Comparison of ENCODE assay signal across 23 mouse cellular contexts in genomic region chr8:95611769-95612168, GRCm38 (mm10). TPM values are rescaled to one million over a fixed set of nuclear protein-coding genes. Genes with fewer than 3 reads are reported as not detected.
DNase-seq lines count a peak whose midpoint lies in the region; ATAC-seq and TF ChIP-seq lines count a peak whose summit lies in the region.
"Had no signal": no experiment of that assay in that cellular context is flagged by ENCODE, and none has a peak within 500 bp of the region (broad histone marks: within the 10 kb centered on the region; RNA-seq: fewer than 3 reads in every experiment).

No protein-coding gene starts in this region.

- no peak for DNase-seq in heart, postnatal 25 days (ENCODE audit: low spot score)
- no peak for DNase-seq in limb, embryonic 14.5 days (ENCODE audit: low spot score)
- DNase-seq in thymus, adult 18-20 months: no peak
- DNase-seq: cerebellum, adult 9-10 months; kidney, adult 11 months; kidney, postnatal 4 days; liver; liver, postnatal 0 days; lung, postnatal 14 days; spleen, adult 18-20 months had no signal

- no peak for TF ChIP-seq POLR2A in limb, embryonic 14.5 days (IDR thresholded peaks at IDR 0.05; ENCODE audit: borderline replicate concordance, extremely low read depth, insufficient read depth, insufficient read length)

- 65% methylated on average over 5 of the region's 5 CpGs for WGBS in heart, embryonic 14.5 days
- WGBS in embryonic facial prominence, embryonic 13.5 days: 63% methylated on average over 5 of the region's 5 CpGs
- WGBS in limb, embryonic 14.5 days: 67% methylated on average over 5 of the region's 5 CpGs

- intact Hi-C loops in heart, postnatal 25 days (cut with DNase I): no loop called here

- H3K27me3 ChIP-seq in heart, embryonic 14.5 days (ENCODE audit: control insufficient read depth, insufficient read depth, low read length): no peaks in the 10 kb centered on the region
- peaks cover 60% of the 10 kb centered on the region for H3K27me3 ChIP-seq in megakaryocyte, embryonic 14.5 days (replicated peaks)
- H3K27me3 ChIP-seq in embryonic facial prominence, embryonic 13.5 days: peaks cover 20% of the 10 kb centered on the region
- 0 out of 2 replicates have a peak, but pooled peaks cover 4% of the 10 kb centered on the region for H3K27me3 ChIP-seq in limb, embryonic 14.5 days (ENCODE audit: control insufficient read depth, insufficient read depth, low read length)

- ATAC-seq in heart, embryonic 14.5 days (ENCODE audit: insufficient number of reproducible peaks, insufficient read depth, low FRiP score, low read depth): no peak
- no peak for ATAC-seq in megakaryocyte, adult 5-6 weeks (ENCODE audit: poor library complexity, severe bottlenecking)
- ATAC-seq in embryonic facial prominence, embryonic 13.5 days (ENCODE audit: insufficient number of reproducible peaks, insufficient read depth, low FRiP score, low TSS enrichment, low read depth): no peak
- peak; percentile 72 for ATAC-seq in limb, embryonic 14.5 days (ENCODE audit: low FRiP score, low read depth)
- ATAC-seq: CD4-positive, CD25-positive, alpha-beta regulatory T cell, adult 4 months; forebrain, embryonic 16.5 days had no signal

- H3K4me2 ChIP-seq in heart, embryonic 14.5 days (ENCODE audit: low read length): peak overlapping the region; percentile 28
- peak overlapping the region; percentile 35; the same call in 1 of the 2 replicates for H3K4me2 ChIP-seq in embryonic facial prominence, embryonic 13.5 days
- H3K4me2 ChIP-seq in limb, embryonic 14.5 days (replicated peaks; ENCODE audit: low read depth, low read length, severe bottlenecking): no peak overlapping the region
- H3K4me2 ChIP-seq: hindbrain, embryonic 14.5 days had no signal

- no peak overlapping the region for H3K4me3 ChIP-seq in heart, embryonic 14.5 days (ENCODE audit: control insufficient read depth in 1 of 2, insufficient read depth in 1 of 2, low read depth in 1 of 2, low read length in 2 of 2)
- H3K4me3 ChIP-seq in megakaryocyte, embryonic 14.5 days (replicated peaks): peak overlapping the region; percentile 15
- no peak overlapping the region for H3K4me3 ChIP-seq in embryonic facial prominence, embryonic 13.5 days
- no peak overlapping the region for H3K4me3 ChIP-seq in limb, embryonic 14.5 days (replicated peaks; ENCODE audit: low read length)
- H3K4me3 ChIP-seq: erythroblast, embryonic 14.5 days had no signal

- no peak overlapping the region for H3K27ac ChIP-seq in heart, embryonic 14.5 days (replicated peaks in 1 of 2; ENCODE audit: control insufficient read depth in 1 of 2, insufficient read depth in 1 of 2, low read depth in 2 of 2, low read length in 2 of 2)
- H3K27ac ChIP-seq in embryonic facial prominence, embryonic 13.5 days: no peak overlapping the region
- H3K27ac ChIP-seq in limb, embryonic 14.5 days (replicated peaks; ENCODE audit: low read depth, low read length): no peak overlapping the region
- H3K27ac ChIP-seq: hindbrain, embryonic 14.5 days had no signal

- H3K9ac ChIP-seq in heart, embryonic 14.5 days (ENCODE audit: low read length): no peak overlapping the region
- H3K9ac ChIP-seq in embryonic facial prominence, embryonic 13.5 days: no peak overlapping the region
- H3K9ac ChIP-seq in limb, embryonic 14.5 days (ENCODE audit: low read depth, low read length, severe bottlenecking): no peak overlapping the region
- H3K9ac ChIP-seq: hindbrain, embryonic 14.5 days; liver, postnatal 0 days had no signal

- H3K36me3 ChIP-seq in heart, embryonic 14.5 days (ENCODE audit: control insufficient read depth, insufficient read depth, low read length): no peaks in the 10 kb centered on the region
- no peaks in the 10 kb centered on the region for H3K36me3 ChIP-seq in megakaryocyte, embryonic 14.5 days (replicated peaks; ENCODE audit: low read length)
- H3K36me3 ChIP-seq in embryonic facial prominence, embryonic 13.5 days: no peaks in the 10 kb centered on the region
- no peaks in the 10 kb centered on the region for H3K36me3 ChIP-seq in limb, embryonic 14.5 days (ENCODE audit: control insufficient read depth, insufficient read depth, low read length)

- H3K4me1 ChIP-seq in heart, embryonic 14.5 days (ENCODE audit: control insufficient read depth in 2 of 2, insufficient read depth in 2 of 2, low read length in 2 of 2): peaks cover 3 to 5% of the 10 kb centered on the region in 2 experiments; a peak in 3 of 4 replicates
- H3K4me1 ChIP-seq in megakaryocyte, embryonic 14.5 days: peaks cover 12% of the 10 kb centered on the region; the same call in 1 of the 2 replicates
- no peaks in the 10 kb centered on the region for H3K4me1 ChIP-seq in embryonic facial prominence, embryonic 13.5 days
- H3K4me1 ChIP-seq in limb, embryonic 14.5 days (ENCODE audit: control insufficient read depth, insufficient read depth, low read length): no peaks in the 10 kb centered on the region

- H3K9me3 ChIP-seq in heart, embryonic 14.5 days (ENCODE audit: control insufficient read depth, low read length): no peaks in the 10 kb centered on the region
- H3K9me3 ChIP-seq in megakaryocyte, embryonic 14.5 days: no peaks in the 10 kb centered on the region
- H3K9me3 ChIP-seq in embryonic facial prominence, embryonic 13.5 days: no peaks in the 10 kb centered on the region
- no peaks in the 10 kb centered on the region for H3K9me3 ChIP-seq in limb, embryonic 14.5 days (ENCODE audit: control insufficient read depth, low read length)

RNA-seq across cellular contexts. Expression of gene Gins3, which starts 21.5 kb away (rescaled TPM):
- polyA plus RNA-seq in heart, embryonic 14.5 days (2014; fragmentation: Nextera tagmentation; extraction: Ambion mirVana): 13.8 and 13.9 TPM in 2 replicates
- 1 to 10 TPM in 1 of 2 experiments, under 1 TPM in 1; 0.88 to 1.3 TPM for total RNA-seq in heart, postnatal 25 days (2021)
- polyA plus RNA-seq in megakaryocyte, embryonic 14.5 days (2012; ENCODE audit: insufficient read depth, low replicate concordance): 0.44 and 4.1 TPM in 2 replicates
- total RNA-seq in megakaryocyte, adult 5-6 weeks (2015): 12.2 and 16.9 TPM in 2 replicates
- total RNA-seq in megakaryocyte, adult 5-6 weeks (2017): 17.2 and 17.3 TPM in 2 replicates
- polyA plus RNA-seq in embryonic facial prominence, embryonic 13.5 days (2015; fragmentation: Nextera tagmentation; extraction: Ambion mirVana): 24.8 and 29.9 TPM in 2 replicates
- polyA plus RNA-seq in limb, embryonic 14.5 days (2012; rRNA removed): 8.9 and 11.1 TPM in 2 replicates
- 19.1 and 21.7 TPM in 2 replicates for polyA plus RNA-seq in limb, embryonic 14.5 days (2014; fragmentation: Nextera tagmentation; extraction: Ambion mirVana)

RNA-seq across cellular contexts. Expression of gene Prss54, which starts 35.6 kb away (rescaled TPM):
- not detected in 2 replicates for polyA plus RNA-seq in heart, embryonic 14.5 days (2014; fragmentation: Nextera tagmentation; extraction: Ambion mirVana)
- not detected for total RNA-seq in heart, postnatal 25 days (2021)
- 0.79 TPM in 1 of 2 replicates, not detected in the other for polyA plus RNA-seq in megakaryocyte, embryonic 14.5 days (2012; ENCODE audit: insufficient read depth, low replicate concordance)
- not detected in 2 replicates for total RNA-seq in megakaryocyte, adult 5-6 weeks (2015)
- total RNA-seq in megakaryocyte, adult 5-6 weeks (2017): not detected in 2 replicates
- not detected in 2 replicates for polyA plus RNA-seq in embryonic facial prominence, embryonic 13.5 days (2015; fragmentation: Nextera tagmentation; extraction: Ambion mirVana)
- not detected in 2 replicates for polyA plus RNA-seq in limb, embryonic 14.5 days (2012; rRNA removed)
- not detected in 2 replicates for polyA plus RNA-seq in limb, embryonic 14.5 days (2014; fragmentation: Nextera tagmentation; extraction: Ambion mirVana)
- total RNA-seq: granulocyte monocyte progenitor cell, adult 5-6 weeks; layer of hippocampus, postnatal 10 days; MEL had no signal
- polyA plus RNA-seq: CD4-positive, CD25-positive, alpha-beta regulatory T cell, adult 4 months; erythroblast, embryonic 14.5 days; forebrain, embryonic 16.5 days; hindbrain, embryonic 14.5 days; liver, postnatal 0 days; neural tube, embryonic 11.5 days; stomach, embryonic 14.5 days had no signal
